Mouse (Mus musculus) lung, postnatal 0 days (tissue): ENCODE results near the gene Reg4.

ENCODE experiments used
- CTCF ChIP-seq: IDR thresholded peaks from 2 replicates; pipeline ENCODE4 v1.5.1; 2016; ENCODE audit warnings: antibody characterized with exemption, mild to moderate bottlenecking
- EP300 ChIP-seq: IDR thresholded peaks from 2 replicates; pipeline ENCODE4 v1.6.1; 2016; ENCODE audit warnings: antibody characterized with exemption, mild to moderate bottlenecking, control low read depth

GRCm38 (mm10) chr3:98283205-98283604 lies 61.2 kb downstream of the Reg4 start:
- TF ChIP-seq EP300 (no peak), CTCF (no peak)
